Mouse (Mus musculus): ENCODE results near the gene B4galt7.
"Not testable (repeated sequence)": the region's sequence is repeated elsewhere in the genome, so short reads cannot be mapped to it uniquely, and the experiment has no call there.

Gene B4galt7

GRCm38 (mm10) chr13:55596802-55597201, 2.9 kb upstream of the B4galt7 start:
- DNase-seq (ENCODE audit: low read depth, low spot score) = no peak

GRCm38 (mm10) chr13:55600657-55601056, 961 bp downstream of the B4galt7 start:
- DNase-seq (ENCODE audit: low read depth, low spot score) = no peak

- peak; percentile 76 for DNase-seq (ENCODE audit: low read depth, low spot score)
Observed at GRCm38 (mm10) chr13:55601611-55602010, 1.9 kb downstream of the B4galt7 start.

- DNase-seq (ENCODE audit: low read depth, low spot score) = no peak
Observed at GRCm38 (mm10) chr13:55604606-55605005, 4.9 kb downstream of the B4galt7 start.

- no peak for DNase-seq (ENCODE audit: low read depth, low spot score)
Observed at GRCm38 (mm10) chr13:55606899-55607623, 7.4 kb downstream of the B4galt7 start.

GRCm38 (mm10) chr13:55607624-55608006, 7.9 kb downstream of the B4galt7 start:
- no peak for DNase-seq (ENCODE audit: low read depth, low spot score)

GRCm38 (mm10) chr13:55611996-55612395, 12.3 kb downstream of the B4galt7 start:
- no peak for DNase-seq (ENCODE audit: low read depth, low spot score)

- DNase-seq (ENCODE audit: low read depth, low spot score) = no peak
Observed at GRCm38 (mm10) chr13:55613471-55613870, 13.8 kb downstream of the B4galt7 start.

- no peak for DNase-seq (ENCODE audit: low read depth, low spot score)
Observed at GRCm38 (mm10) chr13:55619328-55619727, 19.6 kb downstream of the B4galt7 start.

- no peak for DNase-seq (ENCODE audit: low read depth, low spot score)
Observed at GRCm38 (mm10) chr13:55620275-55620674, 20.6 kb downstream of the B4galt7 start.

- not testable (repeated sequence) for DNase-seq (ENCODE audit: low read depth, low spot score)
Observed at GRCm38 (mm10) chr13:55622156-55622648, 22.5 kb downstream of the B4galt7 start.

- peak; percentile 92 for DNase-seq (ENCODE audit: low read depth, low spot score)
Observed at GRCm38 (mm10) chr13:55622649-55623541, 23.2 kb downstream of the B4galt7 start, which contains the start of gene Caml. Gene Caml (plus strand): TSS chr13:55623005.

GRCm38 (mm10) chr13:55634639-55635127, 35.0 kb downstream of the B4galt7 start, which contains the start of gene Ddx46:
Gene Ddx46 (plus strand): TSS chr13:55635027.
- peak; percentile 91 for DNase-seq (ENCODE audit: low read depth, low spot score)

- no peak for DNase-seq (ENCODE audit: low read depth, low spot score)
Observed at GRCm38 (mm10) chr13:55635146-55635571, 35.5 kb downstream of the B4galt7 start.

- DNase-seq (ENCODE audit: low read depth, low spot score) = no peak
Observed at GRCm38 (mm10) chr13:55636185-55636983, 36.7 kb downstream of the B4galt7 start.

- peak; percentile 73 for DNase-seq (ENCODE audit: low read depth, low spot score)
Observed at GRCm38 (mm10) chr13:55640480-55640879, 40.8 kb downstream of the B4galt7 start.

GRCm38 (mm10) chr13:55644525-55644924, 44.8 kb downstream of the B4galt7 start:
- DNase-seq (ENCODE audit: low read depth, low spot score) = peak; percentile 56

- DNase-seq (ENCODE audit: low read depth, low spot score) = no peak
Observed at GRCm38 (mm10) chr13:55650098-55650497, 50.4 kb downstream of the B4galt7 start.

- no peak for DNase-seq (ENCODE audit: low read depth, low spot score)
Observed at GRCm38 (mm10) chr13:55650980-55651379, 51.3 kb downstream of the B4galt7 start.

All from forelimb bud, embryonic 11.5 days (tissue).